Mouse (Mus musculus) macrophage (primary cell): ENCODE data around the gene Zfpm1. TPM values are rescaled to one million over a fixed set of nuclear protein-coding genes. Genes with fewer than 3 reads are reported as not detected.

Experiments
- H3K27ac ChIP-seq: fragments of 350-480 bp; formaldehyde crosslinking; 2 replicates; pipeline ENCODE4 v1.9.0; 2021
- H3K36me3 ChIP-seq: fragments of 350-480 bp; formaldehyde crosslinking; 2 replicates; pipeline ENCODE4 v1.9.0; 2021; ENCODE audit errors: inconsistent target
- H3K4me3 ChIP-seq: fragments of 350-480 bp; formaldehyde crosslinking; 2 replicates; pipeline ENCODE4 v1.9.0; 2021; ENCODE audit errors: inconsistent target
- H3K79me2 ChIP-seq: fragments of 350-480 bp; formaldehyde crosslinking; 2 replicates; pipeline ENCODE4 v1.9.0; 2021; ENCODE audit errors: inconsistent target
- WGBS: methylation state at CpG from one replicate; pipeline ENCODE4 v1.1.7; 2026; ENCODE audit warnings: inconsistent platforms; ENCODE audit not compliant: missing documents; 5-methylcytosine and 5-hydroxymethylcytosine counted together
- polyA plus RNA-seq: library from polyadenylated mRNA; stranded (reverse); fragments of 250-400 nt; gene quantifications from 3 replicates; pipeline ENCODE4 v1.2.4, GENCODE M21; 2018; ENCODE audit warnings: inconsistent platforms

Gene Zfpm1
- polyA plus RNA-seq, 1 experiment from 2014 or later: 2.3 TPM

DNA sequence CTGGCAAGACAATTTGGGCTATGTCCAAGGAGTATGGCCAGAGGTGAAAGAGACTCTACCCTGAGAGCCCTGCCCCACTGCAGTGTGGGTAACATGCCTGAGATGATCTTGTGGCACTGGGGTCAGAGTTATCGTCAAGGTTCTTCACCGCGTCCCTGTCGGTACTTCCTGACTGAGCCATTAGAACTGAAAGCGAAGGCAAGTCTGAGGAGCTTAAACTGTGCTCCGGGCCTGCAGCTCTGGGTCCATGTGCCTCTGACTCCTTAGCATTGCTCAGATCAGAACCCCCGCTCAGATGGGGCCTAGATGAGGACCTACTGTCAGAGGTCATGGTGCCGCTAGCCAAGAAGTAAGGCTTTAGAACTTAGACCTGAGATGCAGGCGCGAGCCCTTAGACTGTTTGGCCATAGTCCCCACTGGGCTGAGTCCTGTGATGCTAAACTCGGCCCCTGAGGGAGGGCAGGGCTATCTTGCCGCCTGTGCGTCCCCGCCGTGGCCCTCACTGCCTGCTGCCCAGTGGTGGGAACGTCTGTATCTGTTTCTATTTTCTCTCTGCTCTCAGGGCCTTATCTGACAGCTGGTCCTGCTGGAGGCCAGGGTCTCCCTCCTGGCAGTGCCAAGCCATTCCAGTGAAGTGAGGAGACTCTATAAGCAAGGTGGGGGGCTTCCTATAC, 17.8 kb downstream of the Zfpm1 start:
- no peak overlapping the region for H3K27ac ChIP-seq

GRCm38 (mm10) chr8:122301081-122301480, 19.1 kb downstream of the Zfpm1 start:
- Histone ChIP-seq H3K36me3 (no peaks in the 10 kb centered on the region), H3K4me3 (no peak overlapping the region), H3K27ac (no peak overlapping the region), H3K79me2 (no peaks in the 10 kb centered on the region)
- 96% methylated on average over 13 of the region's 13 CpGs for WGBS

More for the DNA sequence above, 17.8 kb downstream of the Zfpm1 start:
- 66% methylated on average over 16 of the region's 16 CpGs for WGBS
- no peaks in the 10 kb centered on the region for H3K79me2 ChIP-seq
- no peak overlapping the region for H3K4me3 ChIP-seq
- no peaks in the 10 kb centered on the region for H3K36me3 ChIP-seq

GRCm38 (mm10) chr8:122301866-122302265, 19.9 kb downstream of the Zfpm1 start:
- no peaks in the 10 kb centered on the region for H3K79me2 ChIP-seq
- no peak overlapping the region for H3K4me3 ChIP-seq
- H3K36me3 ChIP-seq: no peaks in the 10 kb centered on the region
- WGBS: 93% methylated on average over 5 of the region's 5 CpGs
- H3K27ac ChIP-seq: no peak overlapping the region

DNA sequence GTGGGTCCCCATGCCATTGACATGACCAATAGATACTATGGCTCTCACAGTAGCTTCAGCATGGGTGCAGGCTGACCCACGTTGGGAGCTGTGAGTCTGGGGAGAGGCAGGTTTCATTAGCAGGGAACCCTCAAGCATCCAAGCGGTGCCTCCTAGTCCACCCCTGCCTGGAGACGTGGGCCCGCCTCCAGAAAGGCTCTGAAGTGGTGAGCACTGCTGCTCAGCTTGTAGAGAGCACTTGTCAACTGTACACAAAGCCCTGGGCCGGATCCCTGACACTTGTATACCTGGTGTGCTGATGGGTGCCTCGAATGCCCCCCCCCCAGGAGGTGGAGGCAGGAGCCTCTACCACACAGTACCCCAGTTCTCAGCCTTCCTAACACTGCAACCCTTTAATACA, 21.5 kb downstream of the Zfpm1 start:
- Histone ChIP-seq H3K36me3 (no peaks in the 10 kb centered on the region), H3K27ac (no peak overlapping the region), H3K79me2 (no peaks in the 10 kb centered on the region), H3K4me3 (no peak overlapping the region)
- 83% methylated on average over 6 of the region's 6 CpGs for WGBS

DNA sequence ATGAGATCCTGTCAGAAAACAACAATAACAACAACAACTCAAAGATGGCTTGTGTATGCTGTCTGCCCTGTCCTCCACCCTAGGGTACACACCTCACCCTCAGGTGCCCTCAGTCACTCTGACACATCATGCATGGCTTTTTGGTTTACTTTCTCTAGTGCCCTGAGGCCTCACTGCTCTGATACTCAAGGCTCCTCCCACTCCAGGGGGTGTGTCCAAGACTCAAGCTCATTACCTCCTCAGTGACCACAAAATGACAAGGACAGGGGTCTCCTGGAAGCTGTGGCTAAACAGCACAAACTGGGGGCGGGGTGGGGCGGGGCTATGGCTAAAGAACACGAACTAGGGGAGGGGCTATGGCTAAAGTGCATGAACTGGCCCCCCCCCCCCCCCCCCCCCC, 22.1 kb downstream of the Zfpm1 start:
- Histone ChIP-seq H3K27ac (no peak overlapping the region), H3K36me3 (no peaks in the 10 kb centered on the region), H3K79me2 (no peaks in the 10 kb centered on the region), H3K4me3 (no peak overlapping the region)
- WGBS: 11% methylated on average over 3 of the region's 3 CpGs

GRCm38 (mm10) chr8:122306660-122307399, 24.9 kb downstream of the Zfpm1 start:
- 94% methylated on average over 25 of the region's 26 CpGs for WGBS
- Histone ChIP-seq H3K27ac (no peak overlapping the region), H3K79me2 (no peaks in the 10 kb centered on the region), H3K36me3 (no peaks in the 10 kb centered on the region), H3K4me3 (no peak overlapping the region)

GRCm38 (mm10) chr8:122307836-122308235, 25.9 kb downstream of the Zfpm1 start:
- H3K27ac ChIP-seq: no peak overlapping the region

GRCm38 (mm10) chr8:122309272-122309671, 27.3 kb downstream of the Zfpm1 start:
- 59% methylated on average over 12 of the region's 12 CpGs for WGBS
- H3K79me2 ChIP-seq: no peaks in the 10 kb centered on the region
- H3K4me3 ChIP-seq: no peak overlapping the region
- H3K36me3 ChIP-seq: no peaks in the 10 kb centered on the region
- H3K27ac ChIP-seq: no peak overlapping the region

More at GRCm38 (mm10) chr8:122307836-122308235, 25.9 kb downstream of the Zfpm1 start:
- Histone ChIP-seq H3K4me3 (no peak overlapping the region), H3K79me2 (no peaks in the 10 kb centered on the region), H3K36me3 (no peaks in the 10 kb centered on the region)
- WGBS: 97% methylated on average over 8 of the region's 8 CpGs

DNA sequence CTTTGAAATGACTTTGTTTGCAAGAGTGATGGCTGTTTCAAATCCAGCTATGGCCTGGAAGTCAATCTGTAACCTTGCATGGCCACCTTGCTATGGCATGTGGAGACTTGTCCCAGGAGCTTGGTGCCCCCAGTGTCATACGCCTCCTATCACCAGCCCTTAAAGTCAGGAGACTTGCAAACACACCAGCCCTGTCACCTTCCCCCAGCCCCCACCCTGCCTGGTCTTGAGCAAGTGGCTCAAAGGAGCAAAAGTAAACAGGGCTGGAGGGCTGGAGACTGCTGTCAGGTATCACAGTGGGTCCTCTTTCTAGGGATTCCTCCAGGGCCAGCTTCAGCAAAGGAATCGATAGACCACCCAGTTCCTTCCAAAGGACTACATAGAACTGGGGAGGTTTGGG, 29.2 kb downstream of the Zfpm1 start:
- no peaks in the 10 kb centered on the region for H3K36me3 ChIP-seq
- H3K79me2 ChIP-seq: no peaks in the 10 kb centered on the region
- 96% methylated on average over 2 of the region's 2 CpGs for WGBS
- no peak overlapping the region for H3K4me3 ChIP-seq
- no peak overlapping the region for H3K27ac ChIP-seq

GRCm38 (mm10) chr8:122312553-122312952, 30.6 kb downstream of the Zfpm1 start:
- Histone ChIP-seq H3K27ac (no peak overlapping the region), H3K79me2 (no peaks in the 10 kb centered on the region), H3K36me3 (no peaks in the 10 kb centered on the region), H3K4me3 (no peak overlapping the region)
- 100% methylated on average over 2 of the region's 2 CpGs for WGBS

GRCm38 (mm10) chr8:122313310-122313709, 31.4 kb downstream of the Zfpm1 start:
- H3K36me3 ChIP-seq: no peaks in the 10 kb centered on the region
- 96% methylated on average over 12 of the region's 12 CpGs for WGBS
- H3K27ac ChIP-seq: no peak overlapping the region
- H3K4me3 ChIP-seq: no peak overlapping the region
- H3K79me2 ChIP-seq: no peaks in the 10 kb centered on the region

DNA sequence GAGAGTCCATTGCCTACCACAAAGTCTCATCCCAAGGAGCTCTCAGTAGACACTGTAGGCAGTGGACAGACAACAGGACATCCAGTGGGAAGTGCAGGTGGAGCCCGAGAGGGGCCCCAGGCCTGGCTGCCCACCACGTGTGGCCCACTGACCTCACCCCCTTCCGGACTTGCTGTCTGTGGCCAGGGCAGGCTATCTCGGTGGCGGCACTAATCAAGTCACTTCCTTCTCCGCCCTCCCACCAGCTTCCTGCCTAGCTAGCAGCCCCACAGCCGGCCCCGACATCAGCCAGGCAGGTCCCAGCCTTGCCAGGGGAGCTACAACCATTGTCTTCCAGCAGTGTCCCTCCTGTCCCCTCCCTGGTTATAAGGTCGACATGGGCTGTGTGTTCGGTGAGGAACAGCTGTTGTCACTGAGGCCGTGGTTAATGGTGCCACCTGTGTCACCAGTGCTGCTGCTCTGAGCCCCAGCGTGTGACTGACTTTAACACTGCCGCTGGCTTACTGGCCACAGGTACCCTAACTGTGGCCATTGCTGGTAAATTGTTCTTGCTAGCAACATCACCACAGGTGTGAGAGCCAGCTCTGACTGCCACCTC, 33.1 kb downstream of the Zfpm1 start:
- Histone ChIP-seq H3K4me3 (no peak overlapping the region), H3K36me3 (no peaks in the 10 kb centered on the region), H3K79me2 (no peaks in the 10 kb centered on the region), H3K27ac (peak overlapping the region; percentile 69)
- 10% methylated on average over 13 of the region's 13 CpGs for WGBS

DNA sequence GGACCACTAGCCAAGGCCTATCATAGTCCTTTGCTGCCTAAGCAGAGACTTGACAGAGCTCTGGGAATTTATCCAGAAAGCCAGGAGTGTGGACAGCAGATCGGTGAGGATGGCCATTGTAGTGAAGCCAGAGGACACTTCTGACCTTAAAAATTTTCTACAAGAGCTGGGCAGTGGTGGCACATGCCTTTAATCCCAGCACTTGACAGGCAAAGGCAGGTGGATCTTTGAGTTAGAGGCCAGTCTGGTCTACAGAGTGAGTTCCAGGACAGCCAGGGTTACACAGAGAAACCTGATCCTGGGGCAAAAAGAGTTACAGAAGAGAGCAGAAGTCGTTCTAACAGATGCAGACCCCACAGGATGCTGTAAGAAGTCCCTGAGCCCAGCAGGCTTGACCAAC, 34.5 kb downstream of the Zfpm1 start:
- WGBS: 86% methylated on average over 2 of the region's 2 CpGs

GRCm38 (mm10) chr8:122317918-122318475, 36.1 kb downstream of the Zfpm1 start:
- H3K27ac ChIP-seq: no peak overlapping the region
- no peaks in the 10 kb centered on the region for H3K36me3 ChIP-seq
- no peak overlapping the region for H3K4me3 ChIP-seq
- H3K79me2 ChIP-seq: no peaks in the 10 kb centered on the region
- 52% methylated on average over 8 of the region's 8 CpGs for WGBS

More for the DNA sequence above, 34.5 kb downstream of the Zfpm1 start:
- Histone ChIP-seq H3K27ac (no peak overlapping the region), H3K4me3 (no peak overlapping the region), H3K79me2 (no peaks in the 10 kb centered on the region), H3K36me3 (no peaks in the 10 kb centered on the region)
